Comparison of ENCODE assay signal across 8 mouse cellular contexts in the genomic region with DNA sequence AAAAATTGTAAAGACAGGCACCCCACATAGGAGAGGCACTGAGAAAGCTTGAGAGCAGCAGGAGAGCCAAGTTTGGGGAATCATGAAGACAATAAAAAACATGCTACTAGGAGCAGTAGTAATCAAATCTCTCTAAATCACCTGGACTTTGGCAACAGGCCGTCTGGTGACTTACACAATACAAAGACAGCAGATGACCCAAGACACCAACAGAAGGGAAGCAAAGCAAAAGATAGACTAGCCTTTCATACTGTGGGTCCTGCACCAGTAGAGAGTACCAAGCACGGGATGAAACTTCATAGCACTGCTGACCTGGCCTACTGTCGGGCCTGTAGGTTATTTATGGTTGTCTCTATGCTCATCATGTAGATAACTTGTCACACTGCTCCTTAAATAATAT. TPM values are rescaled to one million over a fixed set of nuclear protein-coding genes. Genes with fewer than 3 reads are reported as not detected.
DNase-seq lines count a peak whose midpoint lies in the region; ATAC-seq and TF ChIP-seq lines count a peak whose summit lies in the region.
"Had no signal": no experiment of that assay in that cellular context is flagged by ENCODE, and none has a peak within 500 bp of the region (broad histone marks: within the 10 kb centered on the region; RNA-seq: fewer than 3 reads in every experiment).

No protein-coding gene starts in this region.

- peaks cover 70% of the 10 kb centered on the region for H3K36me3 ChIP-seq in heart, embryonic 15.5 days
- peaks cover 75% of the 10 kb centered on the region for H3K36me3 ChIP-seq in midbrain, embryonic 12.5 days
- H3K36me3 ChIP-seq in midbrain, postnatal 0 days (ENCODE audit: insufficient read depth, low read length) = peaks cover 56% of the 10 kb centered on the region
- H3K36me3 ChIP-seq in intestine, embryonic 16.5 days (ENCODE audit: control insufficient read depth, insufficient read depth, low read length) = peaks cover 22% of the 10 kb centered on the region
- H3K36me3 ChIP-seq in stomach, postnatal 0 days (ENCODE audit: control insufficient read depth, insufficient read depth, low read length) = peaks cover 40% of the 10 kb centered on the region

- 46% methylated on average over 3 of the region's 3 CpGs for WGBS in heart, embryonic 15.5 days
- WGBS in midbrain, embryonic 12.5 days = 83% methylated on average over 3 of the region's 3 CpGs
- 74% methylated on average over 3 of the region's 3 CpGs for WGBS in midbrain, postnatal 0 days
- 57% methylated on average over 3 of the region's 3 CpGs for WGBS in intestine, embryonic 16.5 days
- 54% methylated on average over 3 of the region's 3 CpGs for whole genome bisulfite sequencing in stomach, postnatal 0 days

- H3K27ac ChIP-seq in heart, embryonic 15.5 days = no peak overlapping the region
- H3K27ac ChIP-seq in midbrain, embryonic 12.5 days (replicated peaks) = no peak overlapping the region
- H3K27ac ChIP-seq in midbrain, postnatal 0 days (ENCODE audit: low read depth, low read length) = no peak overlapping the region
- H3K27ac ChIP-seq in intestine, embryonic 16.5 days (ENCODE audit: low read length) = no peak overlapping the region
- H3K27ac ChIP-seq in stomach, postnatal 0 days (replicated peaks) = no peak overlapping the region

- H3K9me3 ChIP-seq in heart, embryonic 15.5 days (replicated peaks) = no peaks in the 10 kb centered on the region
- no peaks in the 10 kb centered on the region for H3K9me3 ChIP-seq in midbrain, embryonic 12.5 days
- no peaks in the 10 kb centered on the region for H3K9me3 ChIP-seq in midbrain, postnatal 0 days (ENCODE audit: low read length)
- H3K9me3 ChIP-seq in intestine, embryonic 16.5 days (ENCODE audit: control insufficient read depth, low read length) = no peaks in the 10 kb centered on the region
- H3K9me3 ChIP-seq in stomach, postnatal 0 days (ENCODE audit: control insufficient read depth, low read length) = no peaks in the 10 kb centered on the region

- TF ChIP-seq CTCF in midbrain, postnatal 0 days (IDR thresholded peaks at IDR 0.05) = no peak
- TF ChIP-seq CTCF in stomach, postnatal 0 days (IDR thresholded peaks at IDR 0.05; ENCODE audit: low read depth) = no peak

- TF ChIP-seq EP300 in stomach, postnatal 0 days (optimal IDR thresholded peaks at IDR 0.05) = no peak

- no peak for ATAC-seq in heart, embryonic 15.5 days (replicated peaks; ENCODE audit: insufficient number of reproducible peaks, insufficient read depth, low FRiP score, low read depth)
- no peak for ATAC-seq in midbrain, embryonic 12.5 days (ENCODE audit: low FRiP score, low read depth)
- ATAC-seq in midbrain, postnatal 0 days (ENCODE audit: low FRiP score) = no peak
- no peak for ATAC-seq in intestine, embryonic 16.5 days
- ATAC-seq in stomach, postnatal 0 days (ENCODE audit: low FRiP score, low TSS enrichment) = no peak

- H3K4me3 ChIP-seq in heart, embryonic 15.5 days = no peak overlapping the region
- H3K4me3 ChIP-seq in midbrain, embryonic 12.5 days = no peak overlapping the region
- H3K4me3 ChIP-seq in midbrain, postnatal 0 days (ENCODE audit: low read depth, low read length) = no peak overlapping the region
- H3K4me3 ChIP-seq in intestine, embryonic 16.5 days (ENCODE audit: low read length) = peak overlapping the region; percentile 0; the same call in 1 of the 2 replicates
- H3K4me3 ChIP-seq in stomach, postnatal 0 days (ENCODE audit: low read depth, low read length) = peak overlapping the region; percentile 4; the same call in 1 of the 2 replicates

- H3K4me1 ChIP-seq in heart, embryonic 15.5 days (replicated peaks) = peaks cover 48% of the 10 kb centered on the region
- H3K4me1 ChIP-seq in midbrain, embryonic 12.5 days = peaks cover 48% of the 10 kb centered on the region
- H3K4me1 ChIP-seq in midbrain, postnatal 0 days (ENCODE audit: insufficient read depth, low read length) = peaks cover 6% of the 10 kb centered on the region; the same call in 1 of the 2 replicates
- H3K4me1 ChIP-seq in intestine, embryonic 16.5 days (ENCODE audit: control insufficient read depth, insufficient read depth, low read length) = peaks cover 31% of the 10 kb centered on the region
- 0 out of 2 replicates have a peak, but pooled peaks cover 2% of the 10 kb centered on the region for H3K4me1 ChIP-seq in stomach, postnatal 0 days (replicated peaks; ENCODE audit: control insufficient read depth, insufficient read depth)

- no peaks in the 10 kb centered on the region for H3K27me3 ChIP-seq in heart, embryonic 15.5 days
- no peaks in the 10 kb centered on the region for H3K27me3 ChIP-seq in midbrain, embryonic 12.5 days
- no peaks in the 10 kb centered on the region for H3K27me3 ChIP-seq in midbrain, postnatal 0 days (ENCODE audit: insufficient read depth, low read length)
- no peaks in the 10 kb centered on the region for H3K27me3 ChIP-seq in intestine, embryonic 16.5 days (replicated peaks; ENCODE audit: control insufficient read depth, insufficient read depth, low read length)
- H3K27me3 ChIP-seq in stomach, postnatal 0 days (ENCODE audit: control insufficient read depth, insufficient read depth, low read length) = no peaks in the 10 kb centered on the region

- peak overlapping the region; percentile 6 for H3K4me2 ChIP-seq in heart, embryonic 15.5 days
- H3K4me2 ChIP-seq in midbrain, embryonic 12.5 days (replicated peaks) = 0 out of 2 replicates have a peak overlapping the region, but pooled peaks have one; percentile 21
- no peak overlapping the region for H3K4me2 ChIP-seq in midbrain, postnatal 0 days (ENCODE audit: low read depth, low read length, poor library complexity, severe bottlenecking)
- H3K4me2 ChIP-seq in intestine, embryonic 16.5 days (ENCODE audit: low read depth, low read length) = peak overlapping the region; percentile 35
- H3K4me2 ChIP-seq in stomach, postnatal 0 days (replicated peaks; ENCODE audit: low read depth) = 0 out of 2 replicates have a peak overlapping the region, but pooled peaks have one; percentile 17

- no peak overlapping the region for H3K9ac ChIP-seq in heart, embryonic 15.5 days
- H3K9ac ChIP-seq in midbrain, embryonic 12.5 days (replicated peaks) = no peak overlapping the region
- H3K9ac ChIP-seq in midbrain, postnatal 0 days (replicated peaks; ENCODE audit: low read length, poor library complexity, severe bottlenecking) = no peak overlapping the region
- H3K9ac ChIP-seq in intestine, embryonic 16.5 days (ENCODE audit: low read depth, low read length) = no peak overlapping the region
- no peak overlapping the region for H3K9ac ChIP-seq in stomach, postnatal 0 days (ENCODE audit: low read length)

- DNase-seq in heart, adult 8-10 months (ENCODE audit: low spot score) = no peak
- no peak for DNase-seq in midbrain, postnatal 0 days (ENCODE audit: low spot score)
- DNase-seq in stomach, postnatal 0 days (ENCODE audit: low spot score) = no peak
- DNase-seq in ovary, postnatal 36 days (ENCODE audit: low spot score) = no peak
- DNase-seq: kidney, adult 18-20 months had no signal

RNA-seq across cellular contexts. Expression of gene Hsp90b1, which starts 5.1 kb away (rescaled TPM):
- 398 and 406 TPM in 2 replicates for polyA plus RNA-seq in heart, embryonic 15.5 days (2015; fragmentation: Nextera tagmentation; extraction: Ambion mirVana)
- 100 to 1,000 TPM; 347 to 447 (median 351) TPM for total RNA-seq in heart, adult 8-10 months (2022)
- 452 and 458 TPM in 2 replicates for polyA plus RNA-seq in midbrain, embryonic 12.5 days (2016; fragmentation: Nextera tagmentation; extraction: Ambion mirVana)
- total RNA-seq in midbrain, postnatal 0 days (2014; rRNA removed) = 126 and 173 TPM in 2 replicates
- 209 and 222 TPM in 2 replicates for polyA plus RNA-seq in midbrain, postnatal 0 days (2015; fragmentation: Nextera tagmentation; extraction: Ambion mirVana)
- polyA plus RNA-seq in intestine, embryonic 16.5 days (2015; fragmentation: Nextera tagmentation; extraction: Ambion mirVana) = 735 and 756 TPM in 2 replicates
- polyA plus RNA-seq in stomach, postnatal 0 days (2015; fragmentation: Nextera tagmentation; extraction: Ambion mirVana) = 402 and 403 TPM in 2 replicates

RNA-seq across cellular contexts. Expression of gene Ttc41, which starts 5.4 kb away (rescaled TPM):
- polyA plus RNA-seq in heart, embryonic 15.5 days (2015; fragmentation: Nextera tagmentation; extraction: Ambion mirVana) = 1.4 and 1.7 TPM in 2 replicates
- total RNA-seq in heart, adult 8-10 months (2022) = 1 to 10 TPM; 1.6 to 2.7 (median 2.1) TPM
- polyA plus RNA-seq in midbrain, embryonic 12.5 days (2016; fragmentation: Nextera tagmentation; extraction: Ambion mirVana) = 3.0 and 3.5 TPM in 2 replicates
- total RNA-seq in midbrain, postnatal 0 days (2014; rRNA removed) = 1.8 and 2.5 TPM in 2 replicates
- polyA plus RNA-seq in midbrain, postnatal 0 days (2015; fragmentation: Nextera tagmentation; extraction: Ambion mirVana) = 1.5 and 1.6 TPM in 2 replicates
- 1.5 TPM in 2 replicates for polyA plus RNA-seq in intestine, embryonic 16.5 days (2015; fragmentation: Nextera tagmentation; extraction: Ambion mirVana)
- polyA plus RNA-seq in stomach, postnatal 0 days (2015; fragmentation: Nextera tagmentation; extraction: Ambion mirVana) = 0.38 and 0.47 TPM in 2 replicates

Comparison
In these comparisons a context has a peak if more than half of its experiments do, and no peak if none do; other contexts are left out.
1. H3K4me3 ChIP-seq: peak in intestine, embryonic 16.5 days (single experiment) and stomach, postnatal 0 days (single experiment); none in heart, embryonic 15.5 days (single experiment), midbrain, embryonic 12.5 days (single experiment) and midbrain, postnatal 0 days (single experiment).